Mouse (Mus musculus) adrenal gland (tissue): Measurements from ENCODE around the gene Slc2a6.

Source experiments
- intact Hi-C: fragments of 180-260 bp; cut with DNase I; formaldehyde crosslinking; loops from one replicate; pipeline ENCODE4 v1.15.1; 2025

Slc2a6 gene

DNA sequence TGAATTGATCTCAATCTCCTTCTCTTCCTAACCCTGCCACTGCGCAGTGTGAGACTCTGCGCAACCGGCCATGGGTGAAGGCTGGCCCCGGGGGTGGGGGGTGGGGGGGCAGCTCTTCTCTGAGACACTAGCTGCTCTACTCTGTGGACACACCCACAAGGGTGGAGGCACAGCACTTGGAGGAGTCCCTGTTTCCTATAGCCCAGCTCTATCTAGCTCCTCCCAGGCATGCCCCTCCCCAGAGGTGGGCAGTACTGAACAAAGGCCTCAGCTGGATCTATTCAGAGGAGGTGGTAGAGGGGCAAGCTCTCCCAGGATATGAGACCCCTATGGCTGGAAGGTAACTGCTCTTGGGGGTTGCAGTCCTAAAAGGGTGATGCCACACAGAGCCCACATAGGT lies 9.2 kb upstream of the Slc2a6 start:
- intact Hi-C loops, result loop anchor here (5.0 kb wide), 2 partner anchors 105 to 390 kb away; partner anchors contain the start of genes Stkld1 and Surf4

DNA sequence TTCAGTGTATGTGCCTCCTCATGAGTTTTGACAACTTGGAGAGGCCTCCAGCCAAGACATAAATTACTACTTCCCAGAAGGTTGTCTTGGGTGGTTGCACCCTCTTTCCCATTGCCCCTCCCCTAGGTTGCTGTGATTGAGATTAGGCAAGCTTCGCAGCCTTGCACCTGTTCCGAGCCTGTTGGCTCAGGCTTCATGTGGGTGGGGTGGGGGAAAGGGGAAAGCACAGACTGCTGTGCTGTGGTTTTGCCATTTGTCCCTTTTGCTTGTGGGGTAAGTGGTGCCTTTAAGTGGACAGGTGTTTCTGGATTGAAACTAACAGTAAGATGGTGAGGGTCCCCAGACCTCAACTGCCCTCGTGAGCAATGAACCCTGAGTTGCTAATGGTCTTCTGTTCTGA lies 8.2 kb upstream of the Slc2a6 start:
- intact Hi-C loops, result loop anchor here (5.0 kb wide), 2 partner anchors 104 to 389 kb away; partner anchors contain the start of genes Stkld1 and Surf4

DNA sequence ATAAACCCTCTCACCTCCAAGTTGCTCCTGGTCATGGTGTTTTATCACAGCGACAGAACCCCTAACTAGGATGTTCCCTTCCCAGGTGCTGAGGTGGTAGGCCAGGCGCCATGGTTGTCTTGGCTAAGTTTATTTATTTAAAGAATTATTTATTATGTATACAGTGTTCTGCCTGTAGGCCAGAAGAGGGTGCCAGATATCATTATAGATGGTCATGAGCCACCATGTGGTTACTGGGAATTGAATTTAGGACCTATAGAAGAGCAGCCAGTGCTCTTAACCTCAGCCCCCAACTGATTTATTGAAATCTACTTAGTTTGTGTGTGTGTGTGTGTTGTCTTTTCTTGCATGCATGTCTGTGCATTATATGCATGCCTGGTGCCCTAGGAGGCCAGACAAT lies 4.6 kb upstream of the Slc2a6 start:
- intact Hi-C loops, result no loop called here

DNA sequence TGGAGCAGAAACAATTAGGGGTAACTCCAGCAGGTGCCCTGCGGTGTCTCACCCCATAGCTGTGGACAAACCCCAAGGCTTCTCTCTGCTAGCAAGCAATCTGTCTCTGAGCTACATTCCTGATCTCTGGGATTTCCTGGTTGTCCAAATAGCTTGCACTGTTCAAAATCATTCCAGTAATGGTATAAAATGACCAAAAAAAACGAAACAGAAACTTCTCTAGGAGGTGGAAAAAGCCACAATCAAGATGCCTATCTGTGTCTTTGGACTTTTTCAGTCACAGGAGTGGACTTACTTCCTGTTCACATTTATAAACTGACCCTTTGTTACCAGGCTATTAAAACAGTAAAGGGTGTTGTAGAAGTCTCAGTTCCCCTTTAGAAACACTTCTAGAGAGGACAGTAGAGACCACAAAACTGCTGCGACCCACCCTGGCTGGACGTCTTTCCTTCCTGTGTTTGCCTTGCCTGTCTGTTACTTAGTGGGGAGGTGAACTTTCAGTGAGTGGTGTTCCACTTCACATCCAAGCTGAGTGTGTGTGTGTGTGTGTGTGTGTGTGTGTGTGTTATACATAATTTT lies 728 bp upstream of the Slc2a6 start:
- intact Hi-C loops, result no loop called here

DNA sequence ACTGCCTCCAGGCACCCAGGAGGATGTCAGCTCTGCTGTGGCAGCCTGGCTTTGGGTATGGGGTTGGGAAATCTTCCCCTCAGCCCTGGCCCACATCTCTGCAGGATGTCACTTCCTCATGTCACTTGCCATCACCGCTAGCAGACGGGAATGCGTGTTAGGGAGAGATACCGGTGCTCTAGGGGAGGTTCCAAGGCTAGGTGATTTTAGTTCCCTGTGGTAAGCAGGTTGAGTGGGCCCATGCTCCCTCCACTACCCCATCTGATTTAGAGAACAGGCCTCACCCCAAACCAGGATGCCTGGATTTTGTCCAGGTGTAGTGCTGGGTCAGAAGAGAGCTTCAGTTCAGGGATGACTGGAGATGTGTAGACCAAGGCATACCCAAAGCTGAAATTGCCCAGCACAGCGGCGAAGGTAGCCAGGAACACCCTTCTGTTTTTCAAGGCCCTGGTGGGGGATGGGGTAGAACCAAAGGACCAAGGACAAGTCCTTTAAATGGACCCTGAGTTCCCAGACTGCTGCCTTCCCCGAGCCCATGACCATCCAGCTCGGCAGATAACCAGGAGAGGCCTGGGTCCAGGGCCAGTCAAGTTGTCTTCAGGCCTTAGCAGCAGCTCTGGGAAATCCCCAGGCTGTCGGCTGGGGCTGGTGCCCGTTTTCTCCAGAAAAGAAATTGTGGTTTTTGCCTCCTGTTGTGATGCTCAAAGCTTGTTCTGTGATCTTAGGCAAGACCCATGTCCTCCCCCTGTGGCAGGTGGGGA lies 761 bp downstream of the Slc2a6 start:
- intact Hi-C loops, result no loop called here

DNA sequence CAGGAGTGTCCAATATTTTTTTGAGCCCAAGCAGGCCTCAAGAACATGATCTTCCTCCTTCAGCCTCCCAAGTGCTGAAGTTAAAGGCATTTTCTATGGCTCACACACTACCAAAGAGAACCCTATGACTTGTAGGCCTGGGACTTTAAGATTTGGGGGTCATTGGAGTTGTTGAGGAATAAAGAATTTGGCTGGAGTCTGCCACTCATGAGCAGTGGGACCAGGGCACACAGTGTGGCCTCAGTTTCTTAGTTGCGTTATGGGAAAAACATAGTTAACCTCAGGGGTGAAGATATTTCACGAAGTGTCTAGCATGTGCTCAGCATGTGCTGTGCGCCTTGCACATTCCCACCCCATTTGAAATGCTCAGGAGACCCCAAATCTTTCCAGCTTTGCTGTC lies 1.5 kb downstream of the Slc2a6 start:
- intact Hi-C loops, result no loop called here

DNA sequence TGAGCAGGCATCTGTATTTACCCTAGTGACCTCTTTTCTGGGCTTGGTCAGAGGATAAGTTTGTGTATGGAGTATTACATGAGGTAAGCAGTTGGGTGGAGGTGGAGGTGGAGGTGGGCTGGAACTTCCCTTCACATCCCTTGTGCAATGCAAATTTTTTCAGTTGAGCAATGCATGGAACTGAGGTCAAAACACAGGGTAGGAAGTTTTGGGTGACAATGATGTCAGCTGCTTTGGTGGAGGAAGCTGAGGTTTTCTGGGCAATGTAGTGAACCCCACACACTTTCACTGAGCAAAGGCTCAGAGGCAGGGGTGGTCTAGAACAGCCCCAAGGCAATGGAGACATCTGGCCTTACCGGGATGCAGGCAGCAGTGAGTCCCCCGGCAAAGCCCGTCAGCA lies 2.3 kb downstream of the Slc2a6 start:
- intact Hi-C loops, result no loop called here

DNA sequence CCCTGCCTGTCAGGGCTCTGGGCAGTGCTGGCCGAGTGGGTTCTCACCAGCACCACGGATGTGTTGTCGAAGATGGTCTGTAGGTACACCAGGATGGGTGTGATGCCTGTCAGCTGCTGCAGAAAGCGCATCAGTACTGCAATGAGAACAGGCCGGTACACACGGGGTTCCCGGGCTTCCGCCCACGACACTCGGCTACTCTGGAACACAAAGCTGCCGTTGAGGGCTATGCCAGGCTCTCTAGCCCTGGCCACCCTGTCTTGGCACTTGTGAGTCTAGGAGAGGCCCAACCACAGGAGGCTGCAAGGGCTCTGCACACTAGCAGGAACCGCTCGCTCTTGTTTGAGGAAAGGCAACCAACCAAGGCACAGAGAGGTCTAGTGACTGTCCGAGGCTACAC lies 3.7 kb downstream of the Slc2a6 start:
- intact Hi-C loops, result no loop called here

DNA sequence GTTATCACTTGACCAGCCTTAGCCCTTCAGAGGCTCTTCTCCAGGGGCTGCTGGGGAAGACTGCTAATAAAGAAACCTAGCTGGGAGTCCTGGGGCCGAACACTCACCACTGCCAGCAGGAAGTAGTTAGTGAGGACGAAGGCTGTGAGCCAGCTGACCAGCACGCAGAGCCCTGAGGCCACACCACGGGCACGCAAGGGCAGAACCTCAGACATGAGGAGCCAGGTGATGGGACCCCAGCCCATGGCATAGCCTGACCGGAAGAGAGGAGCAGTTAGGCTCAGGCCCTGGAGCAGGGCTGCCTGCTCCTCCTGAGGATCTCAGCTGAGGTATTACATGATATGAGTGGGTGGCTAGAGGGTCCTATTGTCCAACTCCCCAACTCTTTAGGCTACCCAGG lies 5.2 kb downstream of the Slc2a6 start:
- intact Hi-C loops, result no loop called here

DNA sequence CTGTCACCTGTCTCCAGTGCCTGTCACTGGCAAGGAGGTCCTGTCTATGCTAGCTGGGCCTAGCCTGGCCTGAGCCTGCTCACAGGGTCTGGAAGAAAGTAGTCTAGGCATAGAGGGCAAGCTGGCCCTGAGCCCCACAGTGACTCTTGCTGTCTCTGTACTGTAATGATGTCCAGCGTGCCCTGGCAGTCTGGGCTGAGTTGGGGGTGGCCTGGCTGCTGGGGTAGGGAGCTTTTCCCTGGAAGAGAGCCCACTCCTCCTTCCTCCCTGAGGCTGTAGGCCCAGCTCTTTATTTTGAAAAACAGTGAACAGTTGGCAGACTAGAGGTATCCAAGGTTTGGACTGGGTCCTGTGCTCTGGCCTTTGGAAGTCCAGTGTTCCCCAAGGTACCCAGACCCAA lies 6.7 kb downstream of the Slc2a6 start:
- intact Hi-C loops, result no loop called here

DNA sequence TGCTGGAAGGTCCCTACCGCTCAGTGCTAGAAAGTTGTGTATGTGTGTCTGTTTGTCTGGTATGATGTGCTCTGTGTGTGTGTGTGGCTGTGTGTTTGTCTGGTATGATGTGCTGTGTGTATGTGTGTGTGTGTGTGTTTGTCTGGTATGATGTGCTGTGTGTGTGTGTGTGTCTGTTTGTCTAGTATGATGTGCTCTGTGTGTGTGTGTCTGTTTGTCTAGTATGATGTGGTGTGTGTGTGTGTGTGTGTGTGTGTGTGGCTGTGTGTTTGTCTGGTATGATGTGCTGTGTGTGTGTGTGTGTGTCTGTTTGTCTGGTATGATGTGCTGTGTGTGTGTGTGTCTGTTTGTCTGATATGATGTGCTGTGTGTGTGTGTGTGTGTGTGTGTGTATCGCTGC lies 8.3 kb downstream of the Slc2a6 start:
- intact Hi-C loops, result no loop called here

DNA sequence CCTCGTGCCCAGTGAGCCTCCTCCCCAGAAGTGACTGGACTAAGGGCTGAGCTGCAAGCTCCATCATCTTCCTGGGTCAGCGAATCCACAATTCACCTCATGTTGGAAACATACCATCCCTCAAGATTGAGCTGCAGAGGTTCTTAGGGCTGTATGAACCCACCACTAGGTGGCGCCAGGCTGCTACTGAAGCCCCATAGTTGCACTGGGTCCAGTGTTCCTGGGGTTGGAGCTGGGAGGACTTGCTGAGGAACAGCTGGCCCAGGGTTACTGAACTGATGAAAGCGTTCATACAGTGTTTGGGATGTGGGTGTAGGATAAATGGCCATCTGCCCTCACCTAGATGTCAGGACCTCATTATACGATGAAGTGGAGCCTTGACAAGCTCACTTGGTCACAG lies 10.0 kb downstream of the Slc2a6 start:
- intact Hi-C loops, result loop anchor here (2.0 kb wide), 1 partner anchor 21 kb away; no protein-coding TSS in a partner anchor

DNA sequence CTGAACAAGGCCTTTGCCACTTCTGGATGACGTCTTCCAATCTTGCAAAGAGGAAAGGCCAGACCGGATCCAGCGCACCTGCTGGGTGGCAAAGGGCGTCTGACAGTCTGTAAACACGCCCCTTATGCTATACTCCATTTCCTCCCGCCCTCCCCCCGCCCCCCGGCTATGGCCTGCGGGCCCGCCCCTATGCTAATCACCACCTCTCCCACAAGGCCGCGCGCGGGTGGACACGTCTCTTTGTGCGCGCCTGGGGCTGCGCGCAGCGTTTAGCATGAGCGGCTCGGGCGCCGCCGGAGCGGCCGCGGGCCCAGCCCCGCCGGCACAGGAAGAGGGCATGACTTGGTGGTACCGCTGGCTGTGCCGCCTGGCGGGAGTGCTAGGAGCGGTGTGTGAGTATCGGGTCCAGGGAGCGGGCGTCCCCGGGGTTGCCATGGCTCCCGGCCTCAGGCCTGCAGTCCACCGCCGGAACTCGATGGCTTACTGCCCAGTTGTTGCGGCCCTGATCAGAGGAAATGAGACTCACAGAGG lies 18.0 kb downstream of the Slc2a6 start, which contains the start of gene Cacfd1:
Cacfd1 (plus strand) TSS at position 213 of the 531 bp plus-strand sequence.
- intact Hi-C loops, result loop anchor here (5.0 kb wide), 1 partner anchor 77 kb away; the partner anchor contains the start of genes Stkld1 and Surf4

DNA sequence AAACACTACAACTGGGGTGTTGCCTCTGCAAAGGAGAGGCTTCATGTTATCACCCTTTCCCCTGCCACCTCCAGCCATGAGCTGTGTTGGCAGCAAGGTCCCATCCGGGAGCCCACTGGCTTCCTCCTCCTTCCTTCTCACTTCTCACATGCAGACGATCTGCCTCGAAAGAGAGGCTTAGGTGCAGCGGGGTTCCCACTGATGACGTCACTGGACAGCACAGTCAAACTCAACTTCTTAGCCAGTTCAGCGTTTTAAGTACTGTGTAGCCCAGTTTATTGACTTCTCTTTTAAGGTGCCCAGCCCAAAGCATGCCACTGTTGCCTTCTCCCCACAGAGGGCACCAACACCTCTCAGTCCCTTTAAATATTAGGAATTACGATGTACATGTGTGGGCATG lies 20.1 kb downstream of the Slc2a6 start:
- intact Hi-C loops, result no loop called here

DNA sequence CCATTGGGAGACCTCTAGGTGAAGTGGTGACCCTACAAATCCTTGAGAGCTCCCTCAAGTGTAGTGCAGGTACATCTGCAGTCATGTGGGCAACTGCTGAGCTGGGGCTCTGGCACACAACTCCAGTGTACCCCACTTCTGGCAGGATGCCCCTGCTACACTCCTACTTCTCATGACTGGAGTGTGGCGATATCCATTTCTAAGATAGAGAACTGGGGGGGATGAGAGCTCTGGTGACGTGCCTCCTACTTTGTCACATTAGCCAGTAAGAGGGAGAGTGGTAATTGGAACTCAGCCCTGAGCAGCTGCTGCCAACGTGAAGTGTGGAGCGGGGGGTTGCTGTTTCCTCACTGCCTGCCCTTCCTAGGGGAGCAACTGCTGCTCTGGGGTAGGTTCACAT lies 21.5 kb downstream of the Slc2a6 start:
- intact Hi-C loops, result no loop called here

DNA sequence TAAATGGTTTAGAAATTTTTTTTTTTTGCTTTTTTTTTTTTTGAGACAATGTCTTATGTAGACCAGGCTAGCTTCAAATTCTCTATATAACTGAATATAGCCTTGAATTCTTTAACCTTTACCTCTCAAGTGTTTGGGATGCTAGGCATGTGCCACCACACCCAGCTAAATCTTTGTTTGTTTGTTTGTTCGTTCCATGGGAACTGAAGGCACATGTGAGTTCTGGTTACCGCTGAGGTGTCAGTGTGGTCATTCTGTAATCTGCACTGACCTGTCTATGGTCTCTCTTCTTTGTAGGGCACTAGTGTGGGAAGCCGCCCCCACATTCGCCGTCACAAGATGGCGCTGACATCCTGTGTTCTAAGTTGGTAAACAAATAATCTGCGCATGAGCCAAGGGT lies 29.8 kb downstream of the Slc2a6 start:
- intact Hi-C loops, result no loop called here

DNA sequence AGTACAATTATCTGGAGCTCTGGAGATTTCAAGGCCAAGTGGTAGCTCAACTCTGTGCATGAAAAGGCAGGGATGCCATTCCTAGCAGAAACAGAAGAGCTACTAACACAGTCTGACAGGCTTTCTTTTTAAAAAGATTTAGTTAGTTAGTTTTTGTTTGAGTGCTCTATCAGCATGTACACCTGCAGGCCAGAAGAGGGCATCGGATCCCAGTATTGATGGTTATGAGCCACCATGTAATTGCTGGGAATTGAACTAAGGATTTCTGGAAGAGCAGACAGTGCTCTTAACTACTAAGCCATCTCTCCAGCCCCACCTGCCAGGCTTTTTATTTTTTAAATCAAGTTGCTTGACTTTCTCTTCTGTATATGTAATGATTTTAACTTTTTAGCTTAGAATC lies 30.3 kb downstream of the Slc2a6 start:
- intact Hi-C loops, result no loop called here

DNA sequence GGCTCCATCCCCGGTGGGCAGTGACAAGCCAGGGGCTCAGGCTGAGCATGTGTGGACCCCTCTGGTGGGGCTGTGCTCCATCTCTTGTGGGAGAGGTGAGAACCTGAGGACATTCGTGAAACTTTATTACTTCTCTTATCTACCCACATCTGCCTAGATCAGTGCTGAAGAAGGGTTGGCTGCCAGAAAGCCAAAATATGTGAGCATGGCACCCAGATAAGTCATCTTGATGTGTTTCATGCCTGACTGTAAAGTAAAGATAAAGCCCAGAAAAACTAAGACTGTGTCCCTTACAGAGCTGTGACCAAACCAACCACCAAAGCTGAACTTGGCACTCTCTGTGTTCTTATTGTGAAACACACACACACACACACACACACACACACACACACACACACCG lies 33.9 kb downstream of the Slc2a6 start:
- intact Hi-C loops, result no loop called here

DNA sequence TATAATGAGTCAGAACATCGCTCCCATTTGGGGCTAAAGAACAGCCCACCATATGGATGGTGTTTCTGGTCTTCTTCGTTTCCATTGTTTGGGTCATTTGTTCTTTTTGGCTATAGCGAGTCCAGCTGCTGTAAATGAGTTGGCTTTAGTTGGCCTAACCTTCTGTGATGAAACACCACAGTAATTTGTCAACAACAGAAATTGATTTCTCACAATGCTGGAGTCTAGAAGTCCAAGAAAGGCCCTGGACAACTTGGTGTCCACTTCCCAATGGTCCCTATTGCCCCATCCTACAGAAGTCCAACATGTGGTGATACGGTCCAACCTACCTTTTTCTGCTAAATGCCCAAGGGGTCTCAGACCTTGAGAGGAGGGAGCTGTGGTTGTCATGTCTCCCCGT lies 43.2 kb downstream of the Slc2a6 start:
- intact Hi-C loops, result no loop called here

DNA sequence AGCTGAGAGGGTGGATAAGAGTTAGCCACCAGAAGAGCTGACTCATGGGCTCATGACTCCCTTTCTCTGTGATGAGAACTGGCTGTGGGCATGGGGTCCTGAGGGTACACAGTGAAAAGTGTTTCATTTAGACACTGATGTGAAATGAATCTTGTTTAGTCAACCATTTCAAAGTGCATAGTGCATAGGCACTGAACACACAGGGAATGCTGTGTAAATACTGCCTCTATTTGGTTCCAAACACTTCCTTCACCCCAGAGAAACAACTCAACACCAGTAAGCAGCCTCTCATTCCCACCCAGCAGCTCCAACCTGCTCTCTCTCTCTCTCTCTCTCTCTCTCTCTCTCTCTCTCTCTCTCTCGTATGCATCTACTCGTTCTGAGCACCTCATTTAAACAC lies 43.6 kb downstream of the Slc2a6 start:
- intact Hi-C loops, result no loop called here

DNA sequence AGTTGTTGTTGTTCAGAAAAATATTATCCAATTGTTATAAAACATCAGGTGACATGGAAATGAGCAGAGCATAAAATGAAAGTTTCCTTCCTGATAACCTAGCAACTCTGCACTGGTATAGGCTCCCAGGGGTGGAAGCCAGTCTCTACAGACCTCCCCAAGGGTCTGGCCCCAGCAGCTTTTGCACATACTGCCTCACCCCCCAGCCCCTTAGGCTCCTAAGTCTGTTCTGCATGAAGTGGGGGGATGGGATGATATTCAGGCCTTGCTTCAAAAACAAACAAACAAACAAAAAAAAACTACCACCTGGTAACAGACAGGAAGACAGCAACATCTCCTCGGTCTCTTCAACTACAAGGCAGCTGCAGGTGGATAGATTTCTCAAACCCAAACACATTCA lies 47.4 kb downstream of the Slc2a6 start:
- intact Hi-C loops, result no loop called here

DNA sequence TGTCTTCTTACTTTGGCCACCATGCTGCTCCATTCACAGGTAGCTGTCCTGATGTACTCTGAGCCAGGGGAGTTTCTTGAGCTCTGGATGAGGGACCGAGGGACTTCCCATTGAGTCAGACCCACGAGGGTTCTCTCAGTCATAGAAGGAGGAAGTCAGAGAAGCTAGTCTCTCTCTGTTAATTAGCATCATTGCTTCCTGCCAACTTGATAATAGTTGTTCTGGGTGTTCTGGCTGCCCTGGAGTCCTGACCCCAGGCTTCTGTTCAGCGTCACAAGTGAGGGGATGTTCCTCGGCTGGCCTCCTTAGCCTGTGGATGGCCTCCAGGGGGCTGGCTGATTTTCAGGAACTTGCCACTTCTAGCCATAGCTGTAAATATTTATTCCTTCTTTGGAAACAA lies 53.8 kb downstream of the Slc2a6 start:
- intact Hi-C loops, result no loop called here

DNA sequence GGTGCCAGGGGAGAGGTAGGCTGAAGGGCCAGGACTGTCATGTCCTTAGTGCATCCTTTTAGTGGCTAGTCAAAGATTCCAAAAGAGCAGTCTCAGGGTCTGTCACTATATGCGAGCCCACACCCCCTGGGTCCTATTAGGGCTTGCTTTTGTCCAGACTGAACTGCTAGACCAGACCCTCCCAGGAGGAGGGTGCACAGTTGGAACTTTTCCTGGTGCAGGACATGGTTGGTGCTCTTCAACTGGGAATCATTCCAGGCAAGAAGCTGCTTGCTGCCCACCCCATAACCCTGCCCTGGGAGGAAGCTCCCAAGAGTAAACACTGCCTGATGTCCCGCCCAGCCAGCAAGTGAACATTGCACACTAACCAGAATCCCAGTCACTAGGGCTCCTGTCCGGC lies 54.7 kb downstream of the Slc2a6 start, which contains the start of gene Adamts13:
Adamts13 (plus strand) TSS at position 301 of the 400 bp plus-strand sequence.
- intact Hi-C loops, result no loop called here
